Mouse (Mus musculus) thymus, adult 2 months (tissue): ENCODE results near the gene Dcaf17.

Source experiments
- CTCF ChIP-seq: fragments of 200-500 bp; IDR thresholded peaks from 2 replicates; pipeline ENCODE4 v1.5.1; 2012; ENCODE audit warnings: mild to moderate bottlenecking, control low read depth, low read length, moderate library complexity, borderline replicate concordance; ENCODE audit not compliant: control insufficient read depth, poor library complexity, insufficient read depth; ENCODE audit errors: extremely low read depth
- POLR2A ChIP-seq: fragments of 200-500 bp; IDR thresholded peaks from 2 replicates; pipeline ENCODE4 v1.6.1; 2012; ENCODE audit warnings: mild to moderate bottlenecking, low read length, control low read depth, moderate library complexity; ENCODE audit not compliant: control insufficient read depth, poor library complexity, insufficient read depth; ENCODE audit errors: extremely low read depth

- TF ChIP-seq CTCF (no peak), POLR2A (no peak)
Measured at GRCm38 (mm10) chr2:71030663-71031062, 24.5 kb upstream of the Dcaf17 start.
